Mouse (Mus musculus) urinary bladder, postnatal 25 days (tissue): ENCODE data around the gene Oasl2.
A peak's percentile ranks its signal among the peaks of the same experiment; 100 is the strongest.
"Not testable (repeated sequence)": the region's sequence is repeated elsewhere in the genome, so short reads cannot be mapped to it uniquely, and the experiment has no call there.

Experiments used
- DNase-seq: peaks from one replicate; pipeline ENCODE4 v3.0.0; 2022; ENCODE audit warnings: low spot score

Oasl2 gene

DNA sequence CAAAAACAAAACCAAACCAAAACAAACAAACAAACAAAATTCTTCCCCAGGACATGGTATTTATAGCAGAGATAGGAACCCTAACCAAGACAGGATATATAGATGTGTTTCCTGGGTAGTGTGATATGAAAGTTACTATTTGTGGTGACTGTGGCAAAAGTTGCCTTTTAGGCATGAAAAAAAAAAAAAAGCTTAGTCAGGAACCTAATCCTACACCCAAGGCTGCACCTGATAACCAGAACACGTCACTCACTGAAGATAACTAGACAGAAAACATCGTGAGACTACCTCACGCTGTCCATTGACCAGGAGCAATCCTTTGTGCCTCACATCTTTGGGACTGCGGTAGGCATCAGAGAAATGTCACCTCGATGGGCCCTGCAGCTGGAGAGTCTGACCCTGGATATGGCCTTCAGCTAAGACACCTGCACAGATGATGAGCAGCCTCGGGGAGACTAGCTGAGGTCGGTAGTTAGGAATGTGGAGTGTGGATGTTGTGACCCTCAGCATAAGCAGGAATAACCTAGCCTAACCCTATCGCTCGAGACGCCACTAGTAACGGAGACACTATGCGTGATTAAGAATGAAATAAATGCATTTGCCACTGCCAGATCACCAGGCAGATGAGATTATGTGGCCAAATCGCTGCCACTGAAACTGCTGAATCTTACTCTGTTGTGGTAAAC lies at the start of gene Oasl2:
Oasl2 (plus strand) TSS at position 249 of the 686 bp plus-strand sequence.
- no peak for DNase-seq

DNA sequence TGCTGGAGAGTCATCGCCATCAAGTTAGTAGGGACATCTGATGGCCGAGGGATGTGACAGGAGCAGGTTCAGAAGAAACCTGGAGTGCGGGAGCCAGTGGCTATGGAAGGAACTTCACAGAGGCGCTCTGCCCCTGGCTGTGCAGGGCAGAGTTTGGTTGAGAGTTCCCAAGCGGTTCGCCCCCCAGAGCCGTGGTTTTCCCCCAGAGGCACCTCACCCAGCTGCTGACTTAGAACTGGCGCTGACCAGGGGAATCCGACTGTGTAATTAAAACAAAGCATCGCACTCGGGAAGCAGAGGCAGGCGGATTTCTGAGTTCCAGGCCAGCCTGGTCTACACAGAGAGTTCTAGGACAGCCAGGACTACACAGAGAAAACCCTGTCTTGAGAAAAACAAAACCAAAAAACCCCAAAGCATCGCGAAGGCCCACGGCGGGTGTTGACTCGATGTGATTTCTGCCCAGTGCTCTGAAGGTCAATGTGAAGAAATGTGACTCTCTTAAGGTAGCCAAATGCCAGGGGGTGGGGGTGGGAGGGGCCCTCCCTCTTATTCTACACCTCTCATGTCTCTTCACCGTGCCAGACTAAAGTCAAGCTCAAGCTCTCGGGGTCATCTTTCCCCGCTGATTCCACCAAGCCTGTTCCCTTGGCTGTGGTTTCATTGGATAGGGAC lies 45.0 kb upstream of the Oasl2 start:
- DNase-seq, result no peak

DNA sequence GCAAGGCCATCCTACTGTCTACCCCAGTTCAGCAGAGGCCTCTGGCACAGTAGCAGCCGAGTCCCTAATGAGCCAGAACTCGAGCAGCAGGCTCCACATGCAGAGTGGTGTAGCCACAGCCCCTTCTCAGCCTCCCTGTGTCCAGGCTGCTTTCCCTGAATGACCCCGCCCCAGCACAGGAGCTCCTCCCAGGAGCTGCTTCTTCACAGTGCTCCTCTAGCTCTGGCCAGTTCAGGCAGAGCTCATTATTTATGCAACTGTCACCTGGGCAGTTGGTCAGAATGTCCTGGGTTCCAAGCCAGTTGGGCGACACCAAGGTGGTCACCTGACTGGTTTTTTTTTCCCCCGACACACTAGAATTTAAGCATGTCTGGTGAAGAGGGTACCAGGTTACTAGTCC lies 43.4 kb upstream of the Oasl2 start, which contains the start of gene 4930519G04Rik:
4930519G04Rik (plus strand) TSS at position 301 of the 400 bp plus-strand sequence.
- not testable (repeated sequence) for DNase-seq

DNA sequence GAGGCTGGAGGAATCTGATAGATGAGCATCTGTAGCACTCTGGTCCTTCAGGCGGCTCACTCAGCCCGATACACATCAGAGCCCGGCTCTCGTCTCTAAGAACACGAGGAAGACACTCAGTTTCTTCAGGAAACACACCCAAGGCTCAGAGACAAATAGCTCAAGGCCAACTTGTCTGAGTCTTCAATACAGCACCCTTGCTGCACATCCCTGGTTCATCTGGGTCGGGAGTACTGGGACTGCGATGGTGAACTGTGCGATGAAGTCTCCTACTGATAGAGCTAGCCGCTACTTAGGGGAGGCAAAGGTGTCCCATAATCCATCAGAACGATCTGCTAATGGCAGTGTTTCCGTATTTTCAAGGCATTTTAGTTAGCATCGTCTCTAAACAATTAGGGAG lies 38.2 kb upstream of the Oasl2 start, which contains the start of gene Gm9936:
Gm9936 (minus strand) TSS at position 101 of the 400 bp plus-strand sequence.
- DNase-seq, result no peak

DNA sequence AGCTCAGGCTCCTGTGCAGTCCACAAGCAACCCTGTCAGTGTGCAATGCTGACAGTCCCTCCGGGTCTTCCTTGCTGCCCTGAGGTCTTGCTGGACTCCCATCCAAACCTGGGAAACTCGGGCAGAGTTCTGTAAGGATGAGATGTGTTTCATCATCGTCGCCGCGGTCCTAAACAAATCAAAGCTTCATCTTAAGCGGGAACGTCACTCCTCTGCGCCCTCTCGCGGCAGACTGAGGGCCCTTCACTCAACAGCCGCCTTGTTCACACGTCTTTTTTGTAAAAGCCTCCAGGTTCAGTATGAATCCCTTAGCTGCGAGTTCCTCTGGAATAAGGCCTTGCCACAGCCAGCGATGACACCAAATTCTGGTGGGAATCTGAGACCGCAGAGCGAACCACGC lies 37.5 kb upstream of the Oasl2 start:
- DNase-seq, result peak; percentile 73

DNA sequence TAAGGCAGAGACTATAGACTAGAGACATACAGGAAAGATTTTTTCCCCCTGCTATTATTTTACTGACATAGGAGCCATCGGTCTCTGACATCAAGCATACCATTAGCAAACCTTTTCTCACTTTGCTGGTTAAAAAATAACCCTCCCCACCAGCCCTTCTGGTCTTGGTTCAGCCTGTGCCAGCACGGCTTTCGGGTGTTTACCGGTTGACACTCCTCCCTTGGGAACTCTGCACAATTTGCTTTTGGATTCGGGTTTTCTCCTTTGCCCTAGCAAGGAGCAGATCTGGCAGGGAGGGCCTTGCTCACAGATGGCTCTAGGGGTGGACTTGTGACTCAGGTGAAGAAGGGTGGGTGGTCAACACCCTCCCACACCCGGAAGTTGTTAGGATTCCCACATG lies 35.0 kb upstream of the Oasl2 start:
- no peak for DNase-seq

DNA sequence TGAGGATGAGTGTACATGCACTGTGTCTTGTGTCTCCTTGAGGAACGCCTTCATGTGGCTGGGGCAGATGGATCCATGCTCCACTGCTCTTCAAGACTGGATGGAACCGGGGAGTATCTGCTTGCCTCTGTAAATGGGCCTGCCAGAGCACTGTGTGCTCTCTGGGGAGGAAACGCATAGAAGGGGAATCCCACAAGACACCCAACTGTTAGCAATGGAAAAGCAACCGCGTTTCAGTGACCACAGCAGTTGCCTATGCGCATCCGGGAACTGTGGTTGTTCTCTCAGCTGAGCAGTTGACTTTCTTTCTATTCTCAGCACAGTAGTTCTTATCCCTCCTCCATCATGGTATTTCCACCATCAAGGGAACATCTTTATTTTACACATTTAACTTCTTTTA lies 31.9 kb upstream of the Oasl2 start:
- no peak for DNase-seq

DNA sequence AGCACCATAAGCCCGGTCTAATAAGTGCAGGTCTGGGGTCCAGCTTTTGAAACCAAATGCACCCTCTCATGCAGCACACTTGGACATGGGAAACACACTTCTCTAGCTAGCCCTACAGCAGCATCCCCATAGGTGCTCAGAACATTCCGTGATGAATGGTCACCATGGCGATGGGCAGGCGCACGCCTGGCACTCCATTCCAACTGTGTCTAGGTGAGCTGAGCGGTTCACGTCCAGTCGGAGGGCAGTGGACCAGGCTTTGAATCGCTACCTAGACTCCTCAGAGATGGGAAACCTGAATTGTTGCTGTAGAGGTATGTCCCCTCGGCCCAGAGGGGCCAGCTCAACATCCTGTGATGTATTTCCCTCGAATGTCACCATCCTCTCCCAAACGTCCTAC lies 31.5 kb upstream of the Oasl2 start:
- DNase-seq, result no peak

DNA sequence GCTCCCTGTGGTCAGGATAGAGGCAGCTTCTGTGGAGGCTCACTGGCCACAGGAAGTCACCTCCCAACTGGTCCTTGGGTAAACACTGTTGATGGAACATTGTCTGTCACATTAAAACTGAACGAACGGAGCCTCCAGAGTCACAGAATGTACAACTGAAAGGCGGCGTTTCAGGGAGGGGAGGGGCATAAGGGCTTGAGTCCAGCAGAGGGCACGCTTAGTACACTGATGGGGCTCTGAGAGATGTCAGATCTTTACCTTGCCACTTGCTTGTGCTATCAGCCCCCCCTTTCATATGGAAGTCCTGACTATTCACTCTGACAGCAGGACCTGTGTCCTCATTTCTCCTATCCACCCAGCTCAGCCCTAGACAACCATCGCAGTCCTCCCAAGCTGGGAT lies 20.9 kb upstream of the Oasl2 start:
- no peak for DNase-seq

DNA sequence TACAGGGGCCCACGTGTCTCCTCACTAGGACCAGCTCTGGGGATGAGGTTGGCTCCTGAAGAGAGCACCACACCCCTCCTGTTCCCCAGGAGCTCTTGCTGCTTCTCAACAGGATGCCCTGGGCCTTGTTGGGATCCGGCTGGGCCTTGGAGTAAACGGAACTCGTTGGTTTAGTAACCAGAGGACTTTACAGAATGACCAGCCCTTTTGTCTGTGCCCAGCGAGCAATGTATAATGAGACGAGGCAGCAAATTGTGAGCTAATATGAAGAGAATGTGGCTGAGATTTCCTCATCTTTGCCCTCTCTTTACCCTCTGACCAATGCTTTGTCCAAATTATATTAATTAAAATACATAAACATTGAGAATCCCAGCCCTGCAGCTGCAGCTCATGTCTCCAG lies 20.4 kb upstream of the Oasl2 start:
- no peak for DNase-seq

DNA sequence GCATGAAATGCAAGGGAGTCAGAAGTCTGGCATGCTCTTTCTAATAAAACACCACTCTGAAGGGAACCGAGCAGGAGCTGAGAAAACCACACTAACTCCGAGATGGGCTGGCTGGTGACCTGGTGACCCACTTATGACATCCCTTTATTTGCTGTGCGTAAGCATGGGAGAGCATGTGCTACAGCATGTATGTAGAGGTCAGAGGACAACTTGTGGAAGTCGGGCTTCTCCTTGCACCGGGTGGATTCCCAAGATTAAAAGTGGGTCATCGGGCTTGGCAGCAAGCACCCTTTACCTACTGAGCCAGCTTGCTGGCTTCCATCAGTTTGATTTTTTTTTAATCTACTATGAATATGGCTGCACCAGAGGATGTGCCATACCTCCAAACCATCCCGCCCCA lies 19.2 kb upstream of the Oasl2 start:
- no peak for DNase-seq

DNA sequence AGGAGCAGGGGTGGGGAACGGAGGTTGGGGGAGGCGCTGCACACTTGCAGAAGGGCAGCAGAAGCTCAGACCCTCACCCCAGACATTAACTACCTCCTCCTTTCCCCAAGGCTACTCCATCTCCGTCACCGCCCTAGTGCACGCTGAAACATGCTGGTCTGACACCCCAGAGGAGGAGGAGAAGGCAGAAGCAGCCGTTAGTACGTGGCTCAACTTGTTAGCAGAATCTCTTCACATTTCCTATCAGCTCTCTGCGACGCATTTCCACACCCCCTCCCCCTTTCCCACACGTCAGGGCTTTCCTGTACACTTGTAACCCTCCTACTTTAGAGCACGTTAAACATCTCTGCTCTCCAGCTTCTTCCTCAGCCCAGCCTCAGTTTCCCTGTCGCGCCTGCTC lies 17.3 kb upstream of the Oasl2 start:
- DNase-seq, result no peak

DNA sequence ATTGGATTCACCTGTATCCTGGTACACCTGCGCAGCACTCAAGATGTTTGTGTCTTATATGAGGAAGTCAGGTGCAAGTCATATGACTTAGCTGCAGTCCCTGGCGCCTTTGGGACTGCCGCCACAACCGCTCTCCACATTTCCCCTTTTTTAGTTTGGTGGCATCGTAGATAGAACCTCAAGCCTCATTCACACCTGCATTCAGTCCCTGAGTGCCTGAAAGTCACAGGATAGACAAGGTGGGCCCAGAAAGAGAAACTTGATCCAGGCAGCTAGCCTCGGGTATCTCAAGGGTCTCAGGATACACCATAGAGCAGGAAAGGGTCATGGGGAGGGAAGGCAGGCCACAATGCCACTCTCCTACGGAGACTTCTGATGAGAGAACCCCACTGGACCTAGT lies 14.4 kb upstream of the Oasl2 start:
- DNase-seq, result not testable (repeated sequence)

DNA sequence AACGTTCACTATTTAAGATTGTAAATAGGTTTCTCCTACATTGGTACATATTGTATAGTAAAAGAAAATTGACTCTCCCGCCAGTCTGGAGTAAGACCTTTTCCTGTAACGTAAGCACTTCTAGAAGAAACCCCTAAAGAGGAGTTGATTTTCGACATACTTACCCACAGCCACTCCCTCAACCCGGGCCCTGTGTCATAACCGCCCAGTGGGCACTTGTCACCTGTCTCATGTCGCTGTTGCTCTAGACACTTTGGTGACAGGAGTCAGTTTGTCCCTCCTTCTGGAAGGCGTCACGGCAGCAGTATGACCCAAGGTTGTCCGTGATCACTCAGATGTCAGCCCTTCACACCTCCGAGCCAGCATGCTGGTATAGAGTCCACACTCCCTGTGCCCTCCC lies 13.7 kb upstream of the Oasl2 start:
- no peak for DNase-seq

DNA sequence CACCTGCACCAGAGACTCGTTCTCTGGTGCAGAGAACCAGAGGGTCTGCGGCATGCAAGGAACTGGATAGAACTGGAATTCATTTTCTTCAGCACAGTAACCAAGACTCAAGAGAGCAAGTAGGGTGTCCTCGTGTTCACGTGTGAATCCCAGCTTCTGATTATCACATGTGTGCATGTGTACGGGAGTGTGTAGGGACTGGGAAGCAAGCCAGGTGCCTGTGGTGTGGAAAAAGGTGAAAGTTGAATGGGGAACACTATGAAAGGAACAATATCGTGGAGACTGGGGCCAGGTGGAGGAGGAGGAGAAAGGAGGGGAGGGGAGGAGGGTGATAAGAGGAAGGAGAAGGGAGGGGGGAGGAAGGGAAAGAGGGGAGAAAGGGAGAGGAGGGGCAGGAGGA lies 9.9 kb upstream of the Oasl2 start:
- no peak for DNase-seq

DNA sequence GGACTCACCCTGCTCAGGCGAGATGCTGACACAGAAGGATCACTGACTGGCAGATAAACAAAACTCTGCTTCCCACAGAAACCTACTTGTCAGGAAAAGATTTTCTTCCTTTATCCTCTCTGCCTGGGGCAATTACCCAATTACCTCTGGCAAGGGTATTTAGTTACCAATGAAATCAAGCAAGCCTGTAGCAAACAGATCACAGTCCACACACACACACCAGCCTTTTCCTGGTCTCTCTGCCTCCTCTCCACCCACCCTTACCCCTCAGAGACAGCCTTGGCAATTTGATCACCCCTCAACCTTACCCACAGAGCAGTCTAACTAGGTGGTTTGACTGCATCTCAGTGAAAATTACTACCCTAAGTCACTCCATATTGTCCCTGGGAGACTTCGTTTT lies 7.7 kb upstream of the Oasl2 start:
- no peak for DNase-seq

DNA sequence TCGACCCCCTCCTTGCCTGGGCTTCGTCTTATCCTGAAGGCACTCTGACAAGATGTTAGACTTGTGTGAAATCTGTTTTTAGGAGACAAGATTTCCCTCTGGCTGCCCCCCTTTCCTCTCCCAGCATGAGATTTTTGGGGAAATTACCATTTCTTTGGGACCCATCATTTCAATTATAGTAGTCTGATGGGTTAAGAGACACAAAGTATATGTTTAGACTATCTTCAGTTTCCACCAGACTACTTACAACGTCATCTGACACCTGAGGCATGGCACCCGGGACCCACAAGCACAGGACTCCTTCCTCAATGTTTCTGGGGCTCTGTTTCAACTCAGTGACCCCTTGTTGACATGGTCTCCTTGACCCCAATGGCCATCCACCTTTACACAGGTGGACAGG lies 1.2 kb upstream of the Oasl2 start:
- DNase-seq, result no peak

DNA sequence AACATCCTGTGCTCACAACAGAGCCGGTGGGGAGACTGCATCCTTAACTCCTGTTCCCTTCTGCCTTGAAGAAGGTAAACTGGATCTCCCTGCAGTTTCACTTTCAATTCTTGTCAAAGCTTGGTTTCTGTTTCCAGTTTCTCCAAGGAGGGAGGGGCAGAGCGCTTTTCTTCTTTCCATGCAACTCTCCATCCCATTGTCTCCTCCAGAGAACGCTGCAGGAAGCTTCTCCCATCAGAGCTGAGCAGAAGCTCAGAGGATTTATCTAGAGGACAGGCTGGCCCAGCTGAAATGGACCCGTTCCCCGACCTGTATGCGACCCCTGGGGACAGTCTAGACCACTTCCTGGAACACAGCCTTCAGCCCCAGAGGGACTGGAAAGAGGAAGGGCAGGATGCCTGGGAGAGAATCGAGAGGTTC lies 648 bp downstream of the Oasl2 start:
- DNase-seq, result peak; percentile 8

DNA sequence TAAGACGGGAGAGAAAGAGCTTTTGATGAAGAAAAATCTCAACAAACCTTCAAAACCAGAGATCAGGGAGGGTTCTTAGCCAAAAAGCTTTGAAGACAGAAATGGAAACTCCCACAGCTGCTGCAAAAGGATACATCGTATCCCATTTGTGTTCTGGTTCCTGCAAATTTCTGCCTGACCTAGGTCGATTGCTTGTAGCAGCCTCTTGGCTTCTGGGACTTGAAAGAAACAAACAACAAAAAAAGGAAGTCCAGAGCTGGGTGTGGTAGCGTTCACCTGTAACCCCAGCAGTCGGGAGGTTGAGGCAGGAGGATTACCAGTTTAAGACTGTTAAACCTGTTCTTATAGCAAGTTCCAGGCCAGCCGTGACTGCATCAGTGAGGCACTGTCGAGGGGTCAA lies 2.1 kb downstream of the Oasl2 start:
- DNase-seq, result no peak

DNA sequence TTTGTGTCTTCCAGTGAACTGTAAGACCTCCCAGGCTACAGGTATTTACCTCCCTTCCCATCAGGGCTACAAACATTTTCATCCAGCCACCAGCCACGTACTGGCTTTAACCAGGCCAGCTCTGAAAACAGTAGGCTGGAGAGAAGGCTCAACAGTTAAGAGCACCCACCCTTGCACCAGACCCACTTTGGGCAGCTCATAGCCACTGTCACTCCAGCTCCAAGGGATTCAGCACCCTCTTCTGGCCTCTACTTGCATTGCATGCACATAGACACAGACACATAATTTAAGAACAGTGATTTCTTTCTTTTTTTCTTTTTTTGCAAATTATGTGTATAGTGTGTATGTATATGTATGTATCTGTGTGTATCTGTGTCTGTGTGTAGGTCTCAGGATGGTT lies 5.7 kb downstream of the Oasl2 start:
- DNase-seq, result no peak

DNA sequence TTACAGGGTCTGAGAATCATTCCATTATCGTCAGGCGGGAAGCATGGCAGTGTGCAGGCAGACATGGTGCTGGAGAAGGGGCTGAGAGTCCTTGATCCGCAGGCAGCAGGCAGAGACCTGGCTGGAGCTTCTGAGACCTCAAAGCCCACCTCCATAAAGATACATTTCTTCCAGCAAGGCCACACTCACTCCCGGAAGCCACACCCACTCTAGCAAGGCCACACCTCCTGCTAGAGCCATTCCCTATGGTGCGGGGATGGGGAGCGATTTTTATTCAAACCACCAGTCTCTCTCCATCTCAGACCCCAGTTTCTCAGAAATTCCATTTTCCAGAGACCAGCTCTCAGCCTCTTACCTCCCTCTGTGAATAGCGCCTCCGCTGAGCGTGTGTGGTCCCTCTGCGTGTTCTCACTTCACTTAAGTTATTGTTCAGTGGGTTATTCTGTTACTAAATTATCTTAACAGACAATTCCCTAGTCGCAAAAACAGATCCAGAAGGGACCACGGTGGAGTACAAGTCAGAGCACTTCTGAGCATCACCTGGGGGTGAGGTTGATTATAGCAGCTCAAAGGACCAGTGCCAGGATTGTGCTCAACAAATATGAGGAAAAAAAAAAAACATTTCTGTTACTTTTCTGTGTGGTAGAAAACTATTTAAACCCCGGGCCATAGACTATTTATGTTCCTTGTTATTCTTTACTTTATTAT lies 12.0 kb downstream of the Oasl2 start:
- no peak for DNase-seq

DNA sequence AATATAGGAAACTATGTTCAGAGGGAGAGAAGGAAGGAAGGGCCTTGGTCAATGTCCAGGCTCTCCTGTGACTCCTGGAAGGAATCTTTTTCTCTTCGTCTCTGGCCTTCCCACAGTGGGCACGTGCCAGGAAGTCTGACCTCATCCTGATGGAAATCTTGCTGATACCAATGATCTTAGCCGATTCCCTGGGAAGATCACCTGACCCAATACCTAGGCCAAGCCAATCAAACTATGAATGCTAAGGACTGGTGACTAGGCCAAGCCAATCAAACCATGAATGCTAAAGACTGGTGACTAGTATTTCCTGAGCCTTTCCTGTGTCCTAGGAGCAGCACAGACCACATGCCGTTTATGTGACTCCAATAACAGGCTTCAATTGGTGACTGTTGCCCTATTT lies 16.9 kb downstream of the Oasl2 start:
- DNase-seq, result no peak

DNA sequence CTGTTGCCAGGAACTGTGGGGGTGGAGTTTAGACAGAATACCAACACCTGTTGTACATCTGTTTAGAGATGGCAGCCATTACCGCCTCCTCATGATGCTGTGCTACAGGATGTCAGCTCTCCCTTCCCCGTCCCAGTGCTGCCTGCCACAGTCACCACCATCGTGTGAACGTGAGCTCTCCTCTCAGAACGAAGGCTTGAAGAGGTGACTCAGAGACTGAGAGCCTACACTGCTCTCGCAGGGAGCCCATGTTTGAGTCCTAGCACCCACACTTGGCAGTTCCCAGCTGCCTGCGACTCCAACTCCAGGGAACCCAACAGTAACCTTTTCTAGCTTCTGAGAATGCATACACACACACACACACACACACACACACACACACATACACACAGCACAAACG lies 18.1 kb downstream of the Oasl2 start:
- DNase-seq, result no peak
